Mouse (Mus musculus): ENCODE measurements around the gene M1ap.
A peak's percentile ranks its signal among the peaks of the same experiment; 100 is the strongest.

- peak; percentile 41; the same call in 1 of the 2 replicates for TF ChIP-seq CTCF (IDR thresholded peaks at IDR 0.05; ENCODE audit: borderline replicate concordance, control insufficient read depth, extremely low read depth, insufficient read depth, low read length, poor library complexity)
- no peak for TF ChIP-seq POLR2A (IDR thresholded peaks at IDR 0.05; ENCODE audit: control insufficient read depth, extremely low read depth, insufficient read depth, low read length, poor library complexity)
These were observed 27.2 kb upstream of the M1ap start for GRCm38 (mm10) chr6:82919520-82919919.
